Mouse (Mus musculus) hindbrain, embryonic 14.5 days (tissue): ENCODE data around the gene Ltbp4. TPM values are rescaled to one million over a fixed set of nuclear protein-coding genes. Genes with fewer than 3 reads are reported as not detected.

Experiments used
- ATAC-seq: fragments of 200-750 bp; cut with Nextera tagmentation; 2 replicates; pipeline ENCODE4 v1.8.0; 2017; ENCODE audit warnings: moderate number of reproducible peaks, mild to moderate bottlenecking, moderate TSS enrichment, moderate library complexity; ENCODE audit not compliant: low FRiP score
- DNase-seq: peaks from one replicate; pipeline ENCODE4 v3.0.0-alpha.2; 2015; ENCODE audit warnings: low spot score
- H3K27ac ChIP-seq: fragments of 300-500 bp; sonication (generic); 2 replicates; pipeline ENCODE4 v1.5.1; 2014; ENCODE audit warnings: mild to moderate bottlenecking, moderate library complexity
- H3K27me3 ChIP-seq: fragments of 300-500 bp; sonication (generic); 2 replicates; pipeline ENCODE4 v1.6.1; 2014; ENCODE audit warnings: mild to moderate bottlenecking, low read length, mixed read lengths; ENCODE audit not compliant: control insufficient read depth, insufficient read depth
- H3K36me3 ChIP-seq: fragments of 300-500 bp; sonication (generic); replicated peaks from 2 replicates; pipeline ENCODE4 v1.6.1; 2014; ENCODE audit not compliant: control insufficient read depth, insufficient read depth
- H3K4me1 ChIP-seq: fragments of 300-500 bp; sonication (generic); replicated peaks from 2 replicates; pipeline ENCODE4 v1.6.1; 2014; ENCODE audit warnings: antibody characterized with exemption, low read length, mixed read lengths; ENCODE audit not compliant: control insufficient read depth, insufficient read depth
- H3K4me2 ChIP-seq: fragments of 300-500 bp; sonication (generic); replicated peaks from 2 replicates; pipeline ENCODE4 v1.6.1; 2014; ENCODE audit warnings: mild to moderate bottlenecking, moderate library complexity
- H3K4me3 ChIP-seq: fragments of 300-500 bp; sonication (generic); replicated peaks from 2 replicates; pipeline ENCODE4 v1.5.1; 2014; ENCODE audit warnings: mild to moderate bottlenecking, low read length
- H3K9ac ChIP-seq: fragments of 300-500 bp; sonication (generic); 2 replicates; pipeline ENCODE4 v1.6.1; 2014
- H3K9me3 ChIP-seq: fragments of 300-500 bp; sonication (generic); 2 replicates; pipeline ENCODE4 v1.6.1; 2016; ENCODE audit warnings: low read length; ENCODE audit not compliant: control insufficient read depth
- WGBS: fragments of 180-500 bp; shearing (Covaris S2); extraction: QIAGEN DNeasy Blood & Tissue Kit; methylation state at CpG from one replicate; pipeline ENCODE4 v1.1.7; 2014; 5-methylcytosine and 5-hydroxymethylcytosine counted together
- polyA plus RNA-seq: library from polyadenylated mRNA; unstranded; fragments of >200 nt; fragmentation: Nextera tagmentation; extraction: Ambion mirVana; gene quantifications from 2 replicates; pipeline ENCODE4 v1.2.1, GENCODE M21; 2014

Gene Ltbp4
- polyA plus RNA-seq, 1 experiment from 2014 or later, result 10.4 TPM

DNA sequence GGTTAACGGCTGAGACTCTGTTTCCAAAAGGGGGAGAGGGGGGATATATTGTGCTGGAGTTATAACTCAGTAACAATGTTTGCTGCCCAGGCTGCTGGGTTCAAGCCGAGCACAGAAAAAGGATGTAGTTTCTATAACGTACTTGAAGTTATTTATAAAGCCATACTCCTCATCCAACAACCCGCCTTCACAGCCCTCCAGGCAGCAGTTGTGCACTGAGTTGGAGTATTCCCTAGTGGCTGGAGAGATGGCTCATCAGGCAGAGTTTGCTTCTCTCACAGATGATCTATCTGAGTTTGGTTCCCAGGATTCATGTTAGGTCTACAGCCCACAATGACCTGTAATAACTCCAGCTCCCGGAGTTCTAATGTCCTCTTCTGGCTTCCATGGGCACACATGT lies 36.7 kb downstream of the Ltbp4 start:
- ATAC-seq (no peak), DNase-seq (no peak)
- H3K27ac ChIP-seq, result no peak overlapping the region
- no peaks in the 10 kb centered on the region for H3K4me1 ChIP-seq
- H3K4me2 ChIP-seq, result no peak overlapping the region
- H3K4me3 ChIP-seq, result no peak overlapping the region
- H3K36me3 ChIP-seq, result no peaks in the 10 kb centered on the region
- 77% methylated on average over 5 of the region's 5 CpGs for WGBS
- no peaks in the 10 kb centered on the region for H3K27me3 ChIP-seq
- H3K9ac ChIP-seq, result no peak overlapping the region
- no peaks in the 10 kb centered on the region for H3K9me3 ChIP-seq

- no peak for ATAC-seq
- no peaks in the 10 kb centered on the region for H3K27me3 ChIP-seq
These were observed 37.1 kb downstream of the Ltbp4 start for GRCm38 (mm10) chr7:27300351-27300750.

DNA sequence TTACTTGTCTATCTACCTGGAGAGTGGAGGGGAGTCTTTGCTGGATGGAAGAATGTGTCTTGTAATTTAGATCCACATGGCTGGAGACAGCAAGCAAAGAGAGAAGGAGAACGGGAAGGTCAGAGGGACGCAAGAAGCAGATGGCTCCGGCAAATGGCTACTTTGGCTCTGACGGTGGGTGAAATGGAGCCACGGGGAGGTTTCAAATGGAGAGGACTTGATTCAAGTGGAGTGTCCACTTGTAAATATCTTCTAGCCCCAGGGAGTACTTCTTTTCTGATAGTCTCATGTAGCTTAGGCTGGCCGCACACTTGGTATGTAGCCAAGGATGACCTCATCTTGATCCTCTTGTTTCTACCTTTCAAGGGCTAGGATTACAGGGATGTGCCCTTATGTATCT lies 38.7 kb downstream of the Ltbp4 start:
- Histone ChIP-seq H3K9ac (no peak overlapping the region), H3K36me3 (no peaks in the 10 kb centered on the region), H3K27me3 (no peaks in the 10 kb centered on the region), H3K27ac (no peak overlapping the region), H3K4me3 (no peak overlapping the region), H3K9me3 (no peaks in the 10 kb centered on the region), H3K4me1 (no peaks in the 10 kb centered on the region), H3K4me2 (no peak overlapping the region)
- WGBS, result 84% methylated on average over 6 of the region's 6 CpGs
- ATAC-seq (no peak), DNase-seq (no peak)

More at GRCm38 (mm10) chr7:27300351-27300750, 37.1 kb downstream of the Ltbp4 start:
- Histone ChIP-seq H3K9ac (no peak overlapping the region), H3K4me3 (no peak overlapping the region), H3K9me3 (no peaks in the 10 kb centered on the region), H3K27ac (no peak overlapping the region), H3K4me2 (no peak overlapping the region), H3K4me1 (no peaks in the 10 kb centered on the region), H3K36me3 (no peaks in the 10 kb centered on the region)
- DNase-seq, result no peak
- WGBS, result 87% methylated on average over 4 of the region's 4 CpGs

- no peak for ATAC-seq
- Histone ChIP-seq H3K4me3 (no peak overlapping the region), H3K27me3 (no peaks in the 10 kb centered on the region), H3K4me2 (no peak overlapping the region), H3K9ac (no peak overlapping the region), H3K36me3 (no peaks in the 10 kb centered on the region), H3K4me1 (no peaks in the 10 kb centered on the region), H3K27ac (no peak overlapping the region), H3K9me3 (no peaks in the 10 kb centered on the region)
- DNase-seq, result no peak
- 89% methylated on average over 16 of the region's 16 CpGs for WGBS
These were observed 39.4 kb downstream of the Ltbp4 start for GRCm38 (mm10) chr7:27298033-27298610.

GRCm38 (mm10) chr7:27296518-27296917 lies 41.0 kb downstream of the Ltbp4 start:
- Histone ChIP-seq H3K36me3 (no peaks in the 10 kb centered on the region), H3K9ac (no peak overlapping the region), H3K4me1 (no peaks in the 10 kb centered on the region), H3K9me3 (no peaks in the 10 kb centered on the region), H3K4me2 (no peak overlapping the region), H3K4me3 (no peak overlapping the region), H3K27me3 (no peaks in the 10 kb centered on the region), H3K27ac (no peak overlapping the region)
- ATAC-seq (no peak), DNase-seq (no peak)
- WGBS, result 87% methylated on average over 4 of the region's 4 CpGs

DNA sequence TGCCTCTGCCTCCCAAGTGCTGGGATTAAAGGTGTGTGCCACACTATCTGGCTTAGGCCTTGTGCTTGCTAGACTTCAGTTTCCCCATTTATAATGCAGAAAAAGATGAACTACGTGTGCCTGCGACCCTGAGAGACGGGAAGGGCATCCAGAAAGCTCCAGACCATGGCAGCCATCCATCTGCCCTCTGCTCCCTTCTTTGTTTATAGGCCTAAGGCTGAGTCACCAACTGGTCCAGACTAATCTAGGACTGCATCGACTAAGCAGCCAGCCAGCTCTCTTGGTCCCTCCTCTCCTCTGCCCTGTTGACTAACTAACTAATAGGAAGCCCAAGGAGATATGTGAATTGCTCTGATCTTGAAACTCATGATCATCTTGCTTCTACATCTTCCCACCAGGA lies 41.5 kb downstream of the Ltbp4 start:
- no peak overlapping the region for H3K4me3 ChIP-seq
- H3K27me3 ChIP-seq, result no peaks in the 10 kb centered on the region
- ATAC-seq, result no peak
- DNase-seq, result no peak
- H3K9ac ChIP-seq, result no peak overlapping the region
- no peaks in the 10 kb centered on the region for H3K9me3 ChIP-seq
- WGBS, result 86% methylated on average over 4 of the region's 4 CpGs
- H3K4me2 ChIP-seq, result no peak overlapping the region
- no peaks in the 10 kb centered on the region for H3K36me3 ChIP-seq
- H3K27ac ChIP-seq, result no peak overlapping the region
- no peaks in the 10 kb centered on the region for H3K4me1 ChIP-seq

DNA sequence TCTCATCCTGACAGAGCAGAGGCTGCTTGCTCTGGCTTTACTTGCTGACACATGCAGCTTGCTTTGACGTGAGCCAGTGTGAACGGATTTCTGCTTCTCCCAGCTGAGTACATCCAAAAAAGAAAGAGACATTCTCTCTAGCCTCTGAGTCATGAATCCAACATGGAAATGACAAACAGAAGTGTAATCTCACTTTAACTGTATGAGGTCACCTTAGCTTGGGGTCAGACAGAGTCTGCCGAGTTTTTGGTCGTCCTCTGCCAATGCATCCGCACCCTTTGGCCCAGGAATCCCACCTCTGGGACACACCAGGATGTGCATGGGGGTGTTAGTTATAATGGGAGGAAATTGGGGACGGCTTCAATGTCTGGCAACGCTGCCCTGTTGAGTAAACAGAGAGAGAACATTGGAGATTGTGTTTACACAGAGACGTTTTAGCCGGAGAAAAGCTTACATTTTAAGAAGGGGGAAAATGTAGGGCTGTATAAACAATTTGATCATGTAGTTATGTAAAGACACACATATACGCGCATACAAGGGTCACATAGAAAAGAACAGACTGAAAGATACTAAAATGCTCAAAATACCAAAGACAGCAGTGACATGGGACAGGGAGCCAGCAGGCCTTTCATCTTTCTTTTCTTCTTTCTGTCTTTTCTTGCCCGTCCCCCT lies 45.6 kb downstream of the Ltbp4 start:
- H3K4me2 ChIP-seq, result no peak overlapping the region
- H3K4me1 ChIP-seq, result no peaks in the 10 kb centered on the region
- H3K36me3 ChIP-seq, result no peaks in the 10 kb centered on the region
- DNase-seq (no peak), ATAC-seq (no peak)
- H3K27me3 ChIP-seq, result no peaks in the 10 kb centered on the region
- no peak overlapping the region for H3K4me3 ChIP-seq
- WGBS, result 72% methylated on average over 12 of the region's 12 CpGs
- no peak overlapping the region for H3K27ac ChIP-seq
- H3K9me3 ChIP-seq, result no peaks in the 10 kb centered on the region
- no peak overlapping the region for H3K9ac ChIP-seq

GRCm38 (mm10) chr7:27290555-27290954 lies 46.9 kb downstream of the Ltbp4 start:
- Histone ChIP-seq H3K4me1 (no peaks in the 10 kb centered on the region), H3K27ac (no peak overlapping the region), H3K27me3 (no peaks in the 10 kb centered on the region), H3K36me3 (no peaks in the 10 kb centered on the region), H3K4me2 (no peak overlapping the region), H3K9me3 (no peaks in the 10 kb centered on the region), H3K9ac (no peak overlapping the region), H3K4me3 (no peak overlapping the region)
- WGBS, result 83% methylated on average over 2 of the region's 2 CpGs
- ATAC-seq (no peak), DNase-seq (no peak)

DNA sequence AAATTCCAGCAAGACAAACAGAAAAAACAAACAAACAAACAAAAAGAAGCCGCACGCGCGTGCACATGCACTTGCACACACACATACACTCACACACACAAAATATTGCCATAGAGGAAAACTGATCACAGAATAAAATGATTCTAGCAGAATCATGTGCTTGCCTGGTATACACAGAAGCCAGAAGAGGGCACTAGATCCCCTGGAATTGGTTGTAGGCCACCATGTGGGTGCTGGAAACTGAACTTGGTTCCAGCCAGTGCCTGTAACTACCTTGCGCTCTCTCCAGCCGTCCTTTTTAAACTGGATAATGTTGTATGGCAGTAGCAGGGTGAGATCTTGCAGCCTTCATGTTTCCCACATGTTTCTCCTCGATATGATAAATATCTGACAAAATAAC lies 48.8 kb downstream of the Ltbp4 start:
- ATAC-seq (no peak), DNase-seq (no peak)
- no peaks in the 10 kb centered on the region for H3K4me1 ChIP-seq
- no peak overlapping the region for H3K4me2 ChIP-seq
- WGBS, result 88% methylated on average over 7 of the region's 7 CpGs
- H3K4me3 ChIP-seq, result no peak overlapping the region
- H3K9me3 ChIP-seq, result no peaks in the 10 kb centered on the region
- no peak overlapping the region for H3K9ac ChIP-seq
- no peaks in the 10 kb centered on the region for H3K36me3 ChIP-seq
- no peak overlapping the region for H3K27ac ChIP-seq
- H3K27me3 ChIP-seq, result no peaks in the 10 kb centered on the region
